Mouse (Mus musculus) limb, embryonic 15.5 days (tissue): ENCODE measurements around the gene Gabpb2. TPM values are rescaled to one million over a fixed set of nuclear protein-coding genes. Genes with fewer than 3 reads are reported as not detected.

Experiments
- ATAC-seq: fragments of 200-750 bp; cut with Nextera tagmentation; 2 replicates; pipeline ENCODE4 v1.8.0; 2017; ENCODE audit warnings: low read depth, moderate TSS enrichment; ENCODE audit not compliant: insufficient number of reproducible peaks, low FRiP score, low TSS enrichment
- H3K27ac ChIP-seq: fragments of 300-500 bp; sonication (generic); 2 replicates; pipeline ENCODE4 v1.5.1; 2015; ENCODE audit warnings: moderate library complexity, mild to moderate bottlenecking, inconsistent platforms
- H3K27me3 ChIP-seq: fragments of 300-500 bp; sonication (generic); 2 replicates; pipeline ENCODE4 v1.6.1; 2015; ENCODE audit warnings: inconsistent platforms
- H3K36me3 ChIP-seq: fragments of 300-500 bp; sonication (generic); 2 replicates; pipeline ENCODE4 v1.6.1; 2015; ENCODE audit warnings: inconsistent platforms
- H3K4me1 ChIP-seq: fragments of 300-500 bp; sonication (generic); 2 replicates; pipeline ENCODE4 v1.6.1; 2015; ENCODE audit warnings: inconsistent platforms
- H3K4me2 ChIP-seq: fragments of 300-500 bp; sonication (generic); 2 replicates; pipeline ENCODE4 v1.6.1; 2015; ENCODE audit warnings: mild to moderate bottlenecking, inconsistent platforms
- H3K4me3 ChIP-seq: fragments of 300-500 bp; sonication (generic); 2 replicates; pipeline ENCODE4 v1.5.1; 2015; ENCODE audit warnings: mild to moderate bottlenecking, inconsistent platforms
- H3K9ac ChIP-seq: fragments of 300-500 bp; sonication (generic); 2 replicates; pipeline ENCODE4 v1.6.1; 2015; ENCODE audit warnings: inconsistent platforms
- H3K9me3 ChIP-seq: fragments of 300-500 bp; sonication (generic); 2 replicates; pipeline ENCODE4 v1.6.1; 2016; ENCODE audit warnings: inconsistent platforms
- WGBS: fragments of 180-500 bp; shearing (Covaris S2); methylation state at CpG from one replicate; pipeline ENCODE4 v1.1.7; 2015; 5-methylcytosine and 5-hydroxymethylcytosine counted together
- polyA plus RNA-seq: library from polyadenylated mRNA; unstranded; fragments of >200 nt; fragmentation: Nextera tagmentation; extraction: Ambion mirVana; gene quantifications from 2 replicates; pipeline ENCODE4 v1.2.1, GENCODE M21; 2015

The Gabpb2 gene
- polyA plus RNA-seq, 1 experiment from 2014 or later: 10.4 TPM

GRCm38 (mm10) chr3:95241498-95241897, 23.8 kb upstream of the Gabpb2 start, which contains the start of gene Gm128:
Gm128 (minus strand) TSS chr3:95241598.
- Histone ChIP-seq H3K4me1 (peaks cover 6% of the 10 kb centered on the region; the same call in 1 of the 2 replicates), H3K9me3 (no peaks in the 10 kb centered on the region), H3K4me2 (0 out of 2 replicates have a peak within 1 kb of the TSS, but pooled peaks have one; percentile 12), H3K36me3 (peaks cover 22% of the 10 kb centered on the region), H3K4me3 (peak within 1 kb of the TSS; percentile 8), H3K27ac (no peak within 1 kb of the TSS), H3K9ac (no peak within 1 kb of the TSS), H3K27me3 (no peaks in the 10 kb centered on the region)
- WGBS: 72% methylated on average over 7 of the region's 7 CpGs
- ATAC-seq: no peak

- 30% methylated on average over 17 of the region's 17 CpGs for WGBS
- H3K36me3 ChIP-seq: peaks cover 28% of the 10 kb centered on the region
- H3K4me2 ChIP-seq: 0 out of 2 replicates have a peak overlapping the region, but pooled peaks have one; percentile 12
- no peak overlapping the region for H3K27ac ChIP-seq
- peak overlapping the region; percentile 8 for H3K4me3 ChIP-seq
- H3K9ac ChIP-seq: no peak overlapping the region
- ATAC-seq: no peak
- H3K27me3 ChIP-seq: no peaks in the 10 kb centered on the region
- peaks cover 6% of the 10 kb centered on the region; the same call in 1 of the 2 replicates for H3K4me1 ChIP-seq
- H3K9me3 ChIP-seq: no peaks in the 10 kb centered on the region
These were observed 23.2 kb upstream of the Gabpb2 start for GRCm38 (mm10) chr3:95240900-95241299.

- no peak overlapping the region for H3K4me3 ChIP-seq
These were observed 22.3 kb upstream of the Gabpb2 start for GRCm38 (mm10) chr3:95239971-95240370.

GRCm38 (mm10) chr3:95239022-95239421, 21.3 kb upstream of the Gabpb2 start:
- peaks cover 6% of the 10 kb centered on the region; the same call in 1 of the 2 replicates for H3K4me1 ChIP-seq
- no peak overlapping the region for H3K4me3 ChIP-seq
- no peak for ATAC-seq
- no peaks in the 10 kb centered on the region for H3K27me3 ChIP-seq
- H3K27ac ChIP-seq: no peak overlapping the region
- H3K4me2 ChIP-seq: no peak overlapping the region
- H3K9ac ChIP-seq: no peak overlapping the region
- 88% methylated on average over 6 of the region's 6 CpGs for WGBS
- H3K9me3 ChIP-seq: no peaks in the 10 kb centered on the region
- peaks cover 46% of the 10 kb centered on the region for H3K36me3 ChIP-seq

More at GRCm38 (mm10) chr3:95239971-95240370, 22.3 kb upstream of the Gabpb2 start:
- no peak overlapping the region for H3K9ac ChIP-seq
- H3K27ac ChIP-seq: no peak overlapping the region
- no peak overlapping the region for H3K4me2 ChIP-seq
- H3K27me3 ChIP-seq: no peaks in the 10 kb centered on the region
- H3K4me1 ChIP-seq: peaks cover 6% of the 10 kb centered on the region; the same call in 1 of the 2 replicates
- WGBS: 83% methylated on average over 12 of the region's 12 CpGs
- no peaks in the 10 kb centered on the region for H3K9me3 ChIP-seq
- no peak for ATAC-seq
- peaks cover 37% of the 10 kb centered on the region for H3K36me3 ChIP-seq

GRCm38 (mm10) chr3:95237541-95238099, 19.9 kb upstream of the Gabpb2 start:
- WGBS: 83% methylated on average over 8 of the region's 8 CpGs
- H3K27me3 ChIP-seq: no peaks in the 10 kb centered on the region
- H3K4me2 ChIP-seq: no peak overlapping the region
- no peak overlapping the region for H3K27ac ChIP-seq
- ATAC-seq: no peak
- peaks cover 59% of the 10 kb centered on the region for H3K36me3 ChIP-seq
- H3K9me3 ChIP-seq: no peaks in the 10 kb centered on the region
- no peak overlapping the region for H3K9ac ChIP-seq
- peaks cover 6% of the 10 kb centered on the region; the same call in 1 of the 2 replicates for H3K4me1 ChIP-seq
- no peak overlapping the region for H3K4me3 ChIP-seq

GRCm38 (mm10) chr3:95235386-95236301, 17.9 kb upstream of the Gabpb2 start:
- H3K27me3 ChIP-seq: no peaks in the 10 kb centered on the region
- peaks cover 72% of the 10 kb centered on the region for H3K36me3 ChIP-seq
- 77% methylated on average over 23 of the region's 23 CpGs for WGBS
- no peak overlapping the region for H3K4me3 ChIP-seq
- no peak overlapping the region for H3K27ac ChIP-seq
- no peak for ATAC-seq
- H3K4me1 ChIP-seq: peaks cover 17% of the 10 kb centered on the region
- no peak overlapping the region for H3K4me2 ChIP-seq
- no peaks in the 10 kb centered on the region for H3K9me3 ChIP-seq
- H3K9ac ChIP-seq: no peak overlapping the region

GRCm38 (mm10) chr3:95233303-95233980, 15.7 kb upstream of the Gabpb2 start:
- WGBS: 79% methylated on average over 16 of the region's 16 CpGs
- H3K9me3 ChIP-seq: no peaks in the 10 kb centered on the region
- no peaks in the 10 kb centered on the region for H3K27me3 ChIP-seq
- H3K27ac ChIP-seq: no peak overlapping the region
- no peak overlapping the region for H3K4me3 ChIP-seq
- H3K36me3 ChIP-seq: peaks cover 72% of the 10 kb centered on the region
- no peak overlapping the region for H3K9ac ChIP-seq
- no peak for ATAC-seq
- peaks cover 24% of the 10 kb centered on the region for H3K4me1 ChIP-seq
- H3K4me2 ChIP-seq: no peak overlapping the region

- peaks cover 65% of the 10 kb centered on the region for H3K36me3 ChIP-seq
- ATAC-seq: no peak
- H3K27ac ChIP-seq: no peak overlapping the region
These were observed 15.1 kb upstream of the Gabpb2 start for GRCm38 (mm10) chr3:95232771-95233170.

GRCm38 (mm10) chr3:95231298-95232221, 13.8 kb upstream of the Gabpb2 start, which contains the start of gene Mllt11:
Mllt11 (minus strand) TSS chr3:95232171.
- no peak for ATAC-seq
- Histone ChIP-seq H3K27ac (peak within 1 kb of the TSS; percentile 97), H3K4me1 (peaks cover 33% of the 10 kb centered on the region), H3K9me3 (no peaks in the 10 kb centered on the region), H3K4me2 (peak within 1 kb of the TSS; percentile 64), H3K4me3 (peak within 1 kb of the TSS; percentile 90), H3K27me3 (no peaks in the 10 kb centered on the region), H3K36me3 (peaks cover 53% of the 10 kb centered on the region), H3K9ac (no peak within 1 kb of the TSS)
- WGBS: 57% methylated on average over 13 of the region's 13 CpGs

More at GRCm38 (mm10) chr3:95232771-95233170, 15.1 kb upstream of the Gabpb2 start:
- Histone ChIP-seq H3K4me1 (peaks cover 24% of the 10 kb centered on the region), H3K27me3 (no peaks in the 10 kb centered on the region), H3K9me3 (no peaks in the 10 kb centered on the region), H3K4me2 (no peak overlapping the region), H3K4me3 (no peak overlapping the region), H3K9ac (no peak overlapping the region)
- 86% methylated on average over 7 of the region's 7 CpGs for WGBS

- peak overlapping the region; percentile 64 for H3K4me2 ChIP-seq
- no peaks in the 10 kb centered on the region for H3K9me3 ChIP-seq
- H3K36me3 ChIP-seq: peaks cover 45% of the 10 kb centered on the region
- 50% methylated on average over 8 of the region's 8 CpGs for WGBS
- no peak for ATAC-seq
- 0 out of 2 replicates have a peak overlapping the region, but pooled peaks have one; percentile 18 for H3K9ac ChIP-seq
- H3K27me3 ChIP-seq: no peaks in the 10 kb centered on the region
- H3K27ac ChIP-seq: peak overlapping the region; percentile 97
- peaks cover 33% of the 10 kb centered on the region for H3K4me1 ChIP-seq
- H3K4me3 ChIP-seq: peak overlapping the region; percentile 90
These were observed 13.0 kb upstream of the Gabpb2 start for GRCm38 (mm10) chr3:95230495-95231297.
